Mouse (Mus musculus) layer of hippocampus, adult 18-20 months (tissue): Measurements from ENCODE around the gene Ndufs7. TPM values are rescaled to one million over a fixed set of nuclear protein-coding genes. Genes with fewer than 3 reads are reported as not detected.
A peak's percentile ranks its signal among the peaks of the same experiment; 100 is the strongest.

ENCODE experiments used
- DNase-seq, 2 experiments: peaks; one replicate each; pipeline ENCODE4 v3.0.0; 2022; ENCODE audit warnings: low spot score in 2 of 2
- total RNA-seq, 2 experiments: library from RNA; stranded (reverse); gene quantifications; 2 replicates each; pipeline ENCODE4 v1.2.3; 2021

The Ndufs7 gene
- total RNA-seq, 2 experiments from 2014 or later: 218 to 228 TPM

- peak; percentile 89 to 94 for DNase-seq
Measured at GRCm38 (mm10) chr10:80292251-80293146, 43.6 kb downstream of the Ndufs7 start, which contains the start of gene Rps15. TSS of gene Rps15 (plus strand) at chr10:80292453.

- no peak for DNase-seq
Measured at GRCm38 (mm10) chr10:80293325-80293724, 44.4 kb downstream of the Ndufs7 start.

- no peak for DNase-seq
Measured at GRCm38 (mm10) chr10:80294311-80294710, 45.4 kb downstream of the Ndufs7 start.

GRCm38 (mm10) chr10:80294788-80295303, 45.9 kb downstream of the Ndufs7 start:
- no peak for DNase-seq

- DNase-seq: peak; percentile 73 to 87
Measured at GRCm38 (mm10) chr10:80295618-80296425, 46.9 kb downstream of the Ndufs7 start, which contains the start of gene Apc2. TSS of gene Apc2 (plus strand) at chr10:80295977.

DNA sequence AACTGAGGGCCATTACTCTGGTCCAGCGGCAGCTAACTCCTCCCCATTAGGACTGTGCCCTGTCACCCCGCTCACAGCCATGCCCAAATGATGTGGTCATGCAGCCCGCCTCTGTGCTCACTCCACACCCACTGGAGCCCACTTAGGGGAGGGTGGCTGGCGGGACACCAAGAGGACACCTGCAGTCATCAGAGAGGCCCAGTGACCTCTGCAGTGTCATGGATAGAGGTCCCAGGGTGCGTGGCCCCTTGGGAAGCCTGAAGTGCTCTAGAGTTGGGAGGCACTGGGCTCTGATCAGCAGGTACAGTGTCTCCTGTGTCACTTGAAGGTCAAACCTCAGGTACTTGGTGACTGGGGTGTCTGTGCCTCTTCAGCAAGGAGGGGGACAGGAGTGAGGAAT, 47.9 kb downstream of the Ndufs7 start:
- DNase-seq: no peak

GRCm38 (mm10) chr10:80297526-80298133, 48.7 kb downstream of the Ndufs7 start:
- no peak for DNase-seq

DNA sequence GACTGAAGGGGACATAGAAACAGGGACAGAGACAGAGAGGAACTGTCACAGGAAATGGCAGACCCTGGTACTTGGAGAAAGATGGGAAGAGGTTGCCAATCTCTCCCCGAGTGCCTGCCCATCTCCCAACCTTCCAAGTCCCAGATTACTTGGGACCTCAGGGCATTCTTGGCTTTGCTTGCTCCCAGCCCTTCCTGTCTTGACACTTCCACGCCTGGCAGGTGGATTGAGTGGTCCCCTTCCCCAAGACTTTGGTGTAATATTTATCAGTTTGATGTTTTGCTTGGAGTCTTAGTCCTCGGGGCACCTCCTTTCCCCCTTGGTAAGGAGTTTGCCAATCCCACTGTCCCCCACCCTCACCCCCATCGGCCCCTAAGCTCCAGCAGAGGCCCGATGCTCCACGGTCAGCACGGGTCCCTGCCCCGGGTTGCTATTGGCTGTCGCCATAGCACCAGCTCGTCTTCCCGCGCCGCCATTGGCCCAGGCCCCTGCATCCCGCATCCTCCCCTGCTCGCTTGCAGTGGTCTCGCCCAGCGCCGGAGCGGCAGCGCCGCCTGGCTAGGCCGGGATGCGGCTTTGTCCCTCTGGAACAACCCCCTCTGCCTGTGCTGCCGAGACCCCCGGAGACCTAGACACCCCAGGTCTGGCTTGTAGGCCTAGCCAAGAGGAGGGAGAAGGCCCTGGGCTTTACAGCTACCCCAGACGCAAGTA, 49.8 kb downstream of the Ndufs7 start:
- DNase-seq: peak; percentile 92 to 93

DNA sequence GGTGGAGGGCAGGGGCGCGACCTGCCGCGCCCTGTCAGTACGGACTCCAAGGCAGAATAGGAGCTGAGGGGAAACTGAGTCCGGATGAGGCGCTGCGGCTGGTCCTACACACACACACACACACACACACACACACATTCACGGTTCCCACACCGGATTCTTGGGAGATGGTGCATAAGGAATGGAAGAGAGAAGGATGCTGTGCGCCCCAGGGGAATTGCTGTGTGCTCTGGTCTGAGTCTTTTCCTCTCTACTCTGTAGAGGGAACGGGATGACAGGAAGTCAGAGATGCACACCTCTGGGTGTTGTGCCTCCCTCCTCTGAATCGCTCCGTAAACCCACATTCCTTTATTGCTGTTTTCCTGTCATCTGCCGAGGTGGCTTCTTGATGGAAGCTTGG, 50.4 kb downstream of the Ndufs7 start:
- DNase-seq: no peak

DNA sequence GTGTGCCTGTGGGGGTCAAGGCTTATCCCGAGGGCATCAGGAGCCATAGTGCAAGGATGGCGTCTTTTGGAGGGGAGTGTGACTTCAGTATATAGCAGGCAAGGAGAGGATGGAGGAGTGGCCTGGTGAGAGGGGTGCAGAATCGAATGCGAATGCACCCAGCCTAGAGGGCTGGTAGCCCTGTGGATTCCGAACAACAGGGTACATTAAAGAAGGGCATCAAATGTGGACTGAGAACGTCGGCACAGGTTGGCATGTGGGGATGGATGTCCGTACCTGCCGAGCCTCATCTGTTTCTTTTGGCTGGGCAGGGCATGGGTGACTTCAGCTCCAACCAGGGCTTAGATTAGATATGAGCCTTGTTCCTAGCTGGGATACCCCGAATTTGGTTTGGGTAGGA, 50.9 kb downstream of the Ndufs7 start:
- DNase-seq: no peak

GRCm38 (mm10) chr10:80300672-80301181, 51.8 kb downstream of the Ndufs7 start:
- no peak for DNase-seq

GRCm38 (mm10) chr10:80301256-80302081, 52.5 kb downstream of the Ndufs7 start:
- no peak for DNase-seq

- DNase-seq: no peak
Measured at GRCm38 (mm10) chr10:80302082-80302355, 53.1 kb downstream of the Ndufs7 start.

- DNase-seq: peak in 1 of 2 experiments; percentile 68
Measured at GRCm38 (mm10) chr10:80302471-80302881, 53.6 kb downstream of the Ndufs7 start.

GRCm38 (mm10) chr10:80304458-80304857, 55.5 kb downstream of the Ndufs7 start:
- no peak for DNase-seq

- DNase-seq: no peak
Measured at GRCm38 (mm10) chr10:80304862-80305261, 55.9 kb downstream of the Ndufs7 start.
